Mouse (Mus musculus): ENCODE measurements around the gene Dstn.

The Dstn gene

DNA sequence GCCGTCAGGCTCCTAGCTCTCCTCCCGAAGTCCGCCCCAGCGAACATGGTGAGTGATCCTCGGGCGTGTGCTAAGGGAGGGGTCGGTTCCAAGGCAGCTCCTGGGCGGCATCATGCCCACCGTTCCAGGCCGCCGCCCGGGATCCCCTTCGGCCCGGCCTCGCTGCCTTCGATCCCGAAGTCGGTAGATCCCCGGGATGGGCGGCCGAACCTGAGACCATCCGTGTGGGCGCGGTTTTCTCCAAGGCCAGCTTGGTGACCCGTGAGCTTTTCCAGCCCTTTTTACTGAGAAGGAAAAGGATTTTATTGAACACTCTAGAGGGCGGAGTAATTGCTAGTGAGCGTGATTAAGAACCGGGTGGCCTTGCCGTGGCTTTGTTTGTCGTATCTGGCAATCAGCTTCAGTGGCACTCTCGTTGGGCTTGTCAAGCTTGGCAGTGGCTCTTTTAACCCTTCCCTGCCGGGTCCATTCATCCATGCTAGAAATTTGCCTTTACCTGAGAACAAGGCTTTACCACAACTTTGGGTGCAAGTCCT, 548 bp downstream of the Dstn start:
- no peak for DNase-seq (ENCODE audit: low spot score in 2 of 2)

DNA sequence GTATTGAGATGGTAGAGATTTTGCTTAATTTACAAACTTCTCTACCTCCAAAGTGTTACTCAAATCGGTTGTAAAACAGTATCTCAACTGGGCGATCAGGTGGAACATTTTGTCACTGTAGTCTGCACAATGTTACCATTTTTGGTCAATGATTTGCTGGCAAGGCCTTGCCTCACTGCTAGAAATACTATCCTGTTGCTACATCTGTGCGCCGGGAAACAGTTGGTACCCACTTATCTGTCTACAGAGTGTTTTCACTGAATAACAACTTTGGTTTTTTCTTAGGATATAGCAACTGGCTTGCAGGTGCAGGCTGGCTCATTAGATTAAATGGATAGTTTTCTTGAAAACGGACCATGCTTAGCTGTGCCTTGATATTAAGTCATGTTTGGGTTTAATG, 1.1 kb downstream of the Dstn start:
- peak in 1 of 2 experiments; percentile 39 for DNase-seq (ENCODE audit: low spot score in 2 of 2)

DNA sequence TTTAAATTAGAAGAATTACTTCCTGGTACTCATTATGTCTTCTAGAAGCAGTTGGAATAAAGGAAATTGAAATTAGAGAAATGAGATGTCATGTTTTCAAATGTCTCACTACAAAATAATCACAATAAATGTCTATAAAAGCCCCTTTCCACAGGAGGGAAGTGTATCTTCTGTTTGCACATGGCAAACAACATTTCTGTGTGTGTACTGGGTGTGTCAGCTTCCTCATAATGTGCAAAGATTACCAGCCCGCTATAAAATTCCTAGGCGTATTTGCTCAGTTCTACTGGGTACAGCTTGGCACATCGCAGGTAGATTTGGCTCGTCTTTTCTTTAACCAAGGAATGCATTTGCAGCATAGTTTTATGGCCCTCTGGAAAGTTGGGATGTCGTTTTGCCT, 2.5 kb downstream of the Dstn start:
- no peak for DNase-seq (ENCODE audit: low spot score in 2 of 2)

DNA sequence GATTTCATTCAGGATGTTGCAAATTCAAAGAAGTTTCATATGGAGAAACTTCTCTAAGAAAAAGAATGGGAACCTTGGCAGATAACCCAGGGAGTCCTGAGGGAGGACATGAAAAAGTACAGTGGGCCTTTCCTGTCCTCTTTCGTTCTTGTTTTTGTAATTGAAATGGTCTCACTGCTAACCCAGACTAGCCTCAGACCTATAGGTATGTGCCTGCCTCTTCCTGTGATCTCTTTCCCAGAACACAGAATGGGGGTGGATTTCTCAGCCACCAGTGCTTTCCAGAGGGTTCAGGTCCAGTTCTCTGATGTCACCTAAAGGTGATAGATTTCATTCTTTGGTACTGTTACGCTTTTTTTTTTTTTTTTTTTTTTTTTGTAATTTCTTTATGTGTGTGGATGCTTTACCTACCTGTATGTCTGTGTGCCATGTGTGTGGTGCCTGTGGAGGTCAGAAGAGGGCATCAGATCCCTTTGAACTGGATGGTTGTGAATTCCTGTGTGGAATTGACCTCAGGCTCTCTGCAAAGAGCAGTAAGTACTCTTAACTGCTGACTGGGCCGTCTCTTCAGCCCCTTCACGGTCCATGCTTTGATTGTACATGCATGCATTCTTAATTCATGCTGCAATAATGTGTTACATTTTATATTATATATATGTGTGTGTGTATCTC, 3.8 kb downstream of the Dstn start:
- no peak for DNase-seq (ENCODE audit: low spot score in 2 of 2)

DNA sequence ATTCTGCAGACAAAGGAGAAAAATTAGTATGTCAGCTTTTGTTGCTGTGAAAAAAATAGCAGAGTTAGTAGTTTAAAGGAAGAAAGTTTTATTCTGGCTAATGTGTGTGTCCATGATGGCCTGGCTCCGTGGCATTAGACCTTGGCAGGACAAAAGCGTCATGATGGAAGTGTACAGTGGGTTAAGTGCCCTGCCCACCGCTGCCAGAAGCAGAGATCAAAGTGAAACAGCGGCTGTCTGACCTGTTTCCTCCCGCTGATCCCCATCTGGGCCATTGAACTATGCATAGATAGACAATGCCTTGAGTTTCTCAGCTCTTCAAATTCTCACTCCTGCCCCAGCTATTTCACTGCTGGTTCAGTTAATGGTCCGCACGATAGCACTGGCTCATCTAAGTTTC, 9.0 kb downstream of the Dstn start:
- no peak for DNase-seq (ENCODE audit: low spot score in 2 of 2)

DNA sequence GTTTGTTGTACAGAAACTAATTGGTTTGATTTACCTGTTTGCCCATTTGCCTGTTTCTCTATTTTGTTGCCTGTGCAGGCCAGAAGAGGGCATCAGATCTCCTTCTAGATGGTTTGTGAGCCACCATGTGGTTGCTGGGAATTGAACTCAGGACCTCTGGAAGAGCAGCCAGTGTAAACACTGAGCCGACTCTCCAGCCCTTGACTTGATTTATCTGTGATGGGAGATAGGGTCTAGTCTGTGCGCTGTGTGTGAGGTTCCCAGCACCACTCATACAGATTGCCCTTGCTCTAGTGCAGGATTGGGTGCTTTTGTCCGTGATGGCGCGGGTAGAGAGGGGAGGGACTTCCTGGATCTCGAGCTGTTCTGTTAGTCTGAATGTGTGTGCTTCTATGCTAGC, 10.7 kb downstream of the Dstn start:
- no peak for DNase-seq (ENCODE audit: low spot score in 2 of 2)

DNA sequence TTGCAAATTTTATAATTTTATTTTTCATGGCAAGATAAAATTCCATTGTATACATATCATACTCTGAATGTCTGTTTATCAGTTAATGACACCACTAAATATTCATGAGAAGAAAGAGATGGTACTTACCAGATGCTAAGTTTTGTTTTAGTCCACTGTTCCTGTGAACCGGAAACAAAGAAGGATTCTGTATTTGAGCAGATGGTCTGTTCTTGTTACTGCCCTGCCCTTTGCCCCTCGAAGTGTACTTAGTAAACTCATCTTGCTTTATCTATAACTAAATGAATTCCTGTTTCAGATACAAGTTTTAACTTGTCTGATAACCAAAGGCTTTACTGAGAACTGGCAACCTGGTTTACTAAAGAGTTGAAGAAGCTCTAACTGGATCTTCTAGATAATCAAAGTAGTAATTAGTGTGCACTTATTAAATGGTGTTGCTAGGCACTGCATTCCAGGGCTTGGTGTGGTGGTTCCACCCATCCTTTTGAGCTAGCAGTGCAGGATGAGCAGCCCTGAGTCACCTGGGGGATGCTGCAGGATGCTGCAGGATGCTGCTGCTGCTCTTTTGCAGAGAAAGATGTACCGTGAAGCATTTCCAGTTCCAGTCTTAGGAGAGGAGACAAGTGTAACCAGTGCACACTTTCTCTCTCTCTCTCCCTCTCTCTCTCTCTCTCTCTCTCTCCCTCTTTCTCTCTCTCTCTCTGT, 14.6 kb downstream of the Dstn start:
- no peak for DNase-seq (ENCODE audit: low spot score in 2 of 2)

DNA sequence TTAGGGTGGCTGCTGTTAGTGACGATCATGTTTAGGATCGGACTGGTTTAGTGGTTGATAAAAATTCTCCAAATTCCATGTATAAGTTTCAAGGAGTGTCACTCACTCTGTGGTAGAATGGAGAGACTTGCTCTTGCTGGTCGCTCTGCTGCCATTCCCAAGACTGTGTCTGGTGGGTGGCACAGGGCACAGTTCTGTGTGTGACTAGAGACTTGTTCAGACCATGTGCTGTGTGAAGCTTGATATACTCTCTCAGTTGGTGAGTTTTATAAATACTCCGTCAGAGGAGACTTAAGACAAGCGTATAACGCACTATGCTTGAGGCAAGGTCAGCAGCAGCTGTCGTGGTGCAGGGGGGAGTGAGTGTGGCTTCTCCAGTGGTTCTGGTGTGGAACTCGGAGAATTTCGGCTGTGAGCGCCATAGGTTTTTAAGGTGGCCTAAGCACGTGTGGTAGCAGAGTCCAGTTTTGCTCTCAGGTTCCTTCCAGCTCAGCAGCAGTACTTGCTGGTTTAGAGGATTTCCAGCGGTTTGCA, 17.3 kb downstream of the Dstn start:
- DNase-seq (ENCODE audit: low spot score in 2 of 2): no peak

DNA sequence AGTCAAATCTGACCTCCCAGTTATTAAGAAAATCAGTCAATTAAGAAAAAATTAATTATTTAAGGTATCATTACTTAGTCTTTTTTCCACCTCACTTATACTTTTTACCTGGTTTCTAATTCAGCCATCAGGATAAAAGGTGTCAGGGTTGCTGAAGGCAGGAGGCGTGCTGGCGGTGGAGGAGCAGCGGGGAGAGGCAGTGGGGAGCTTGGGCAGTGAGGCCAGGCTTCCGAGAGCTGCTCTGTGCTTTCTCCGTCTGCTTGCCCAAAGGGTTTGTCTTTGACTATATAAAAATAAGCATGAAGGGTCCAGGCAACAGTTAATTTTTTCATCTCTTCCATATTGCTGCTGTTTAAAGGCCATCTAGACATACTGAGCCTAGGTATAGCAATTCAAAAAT, 18.4 kb downstream of the Dstn start:
- no peak for DNase-seq (ENCODE audit: low spot score in 2 of 2)

DNA sequence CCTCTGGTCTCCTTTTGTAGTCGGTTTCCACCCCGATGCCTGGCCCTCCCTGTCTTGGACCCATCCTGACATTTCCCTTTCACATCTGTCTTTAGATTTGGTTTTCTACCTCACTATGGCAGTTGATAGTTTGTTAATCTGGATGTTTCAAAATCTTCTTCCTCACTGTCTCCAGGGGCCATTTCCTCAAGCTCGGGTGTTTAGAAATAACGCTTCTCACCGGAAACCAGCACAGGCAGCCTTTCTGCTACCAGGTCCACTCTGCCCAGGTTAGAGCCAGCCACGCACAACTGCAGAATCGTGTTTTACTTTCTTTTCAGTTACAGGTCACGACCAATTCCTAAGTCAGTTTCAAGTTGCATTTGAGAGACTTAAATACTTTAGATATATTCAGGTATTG, 19.3 kb downstream of the Dstn start:
- DNase-seq (ENCODE audit: low spot score in 2 of 2): no peak

DNA sequence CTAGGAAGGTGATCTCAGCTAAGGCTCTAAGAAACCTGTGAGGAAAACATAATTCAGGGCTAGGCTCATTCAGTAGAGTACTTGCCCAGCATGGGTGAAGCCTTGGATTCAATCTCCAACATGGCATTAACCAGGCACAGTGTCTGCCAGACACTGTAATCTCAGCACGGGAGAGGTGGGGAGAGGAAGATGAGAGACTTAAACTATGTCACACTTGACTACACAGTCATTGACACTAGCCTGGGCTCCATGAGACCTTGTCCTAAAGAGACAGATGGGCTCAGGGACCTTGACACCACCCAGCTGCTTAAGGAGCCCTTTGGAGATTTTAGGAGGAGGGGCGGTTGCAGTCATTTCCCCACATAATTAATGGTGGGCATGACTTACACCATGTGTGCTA, 22.7 kb downstream of the Dstn start:
- no peak for DNase-seq (ENCODE audit: low spot score in 2 of 2)

DNA sequence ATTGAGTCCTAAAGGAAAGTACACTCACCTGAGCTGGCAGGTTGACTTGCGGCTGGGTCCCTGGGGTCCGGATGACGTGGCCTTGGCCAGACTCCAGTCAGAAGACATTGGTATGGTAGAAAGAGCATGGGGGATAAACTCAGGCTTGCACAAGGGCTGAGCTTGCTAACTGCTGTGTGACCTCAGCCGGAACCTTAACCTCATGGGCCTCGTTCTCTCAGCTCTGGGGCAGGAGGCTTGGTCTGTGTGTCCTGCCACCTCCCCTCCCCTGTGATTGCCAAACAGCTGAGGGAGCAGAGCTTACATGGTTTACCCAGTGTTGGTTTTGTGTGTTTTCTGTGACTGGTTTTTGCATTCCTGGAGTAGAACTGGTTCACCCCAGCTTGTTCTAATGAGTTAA, 25.3 kb downstream of the Dstn start:
- DNase-seq (ENCODE audit: low spot score in 2 of 2): no peak

DNA sequence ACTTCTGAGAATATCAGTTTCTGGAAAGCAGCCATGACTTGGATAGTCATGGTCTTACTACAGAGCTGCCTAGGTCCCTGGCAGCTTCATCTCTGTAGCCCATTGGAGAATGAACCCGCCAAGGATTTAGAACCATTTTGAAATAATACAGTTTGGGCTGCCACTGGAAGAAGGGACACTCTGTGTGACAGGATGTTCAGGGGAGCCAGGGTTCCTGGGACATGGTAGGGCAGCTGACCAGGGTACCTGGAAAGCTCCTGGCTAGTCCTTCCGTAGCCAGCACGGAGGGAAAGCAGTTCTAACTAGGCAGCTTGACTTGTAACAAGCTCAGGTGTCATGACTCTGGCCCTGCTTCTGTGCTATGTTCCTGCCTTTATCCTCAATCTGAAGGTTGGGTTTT, 29.7 kb downstream of the Dstn start:
- peak in 1 of 2 experiments; percentile 9 for DNase-seq (ENCODE audit: low spot score in 2 of 2)

DNA sequence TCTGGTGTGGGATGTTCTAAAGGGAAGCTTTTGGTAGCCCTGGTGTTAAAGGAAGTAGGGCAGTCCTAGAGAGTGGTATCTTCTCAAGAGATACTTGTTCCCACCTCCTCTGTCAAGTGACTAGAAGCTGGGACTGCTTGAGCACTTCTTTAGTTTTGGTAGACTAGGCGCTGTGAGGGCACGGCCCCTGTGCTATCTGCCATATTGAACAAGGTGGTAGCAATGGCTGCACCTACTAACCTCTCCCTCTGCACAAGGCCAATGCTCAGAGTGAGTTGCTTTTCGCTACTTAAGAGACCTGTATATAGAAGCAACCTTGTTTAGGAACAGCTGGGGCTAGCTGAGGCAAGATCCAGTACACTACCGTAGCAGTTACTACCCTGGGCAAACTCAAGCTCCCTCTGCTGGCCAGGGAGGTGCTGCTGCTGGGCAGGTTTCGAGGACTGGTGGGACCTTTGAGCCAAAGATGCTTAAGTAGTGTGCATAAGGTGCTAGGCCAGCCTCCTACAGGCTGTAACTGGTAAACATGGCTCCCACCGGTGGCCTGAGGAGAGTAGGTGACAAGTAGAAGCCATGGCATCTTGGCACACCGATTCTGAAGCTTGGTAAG, 30.5 kb downstream of the Dstn start:
- DNase-seq (ENCODE audit: low spot score in 2 of 2): peak in 1 of 2 experiments; percentile 50

DNA sequence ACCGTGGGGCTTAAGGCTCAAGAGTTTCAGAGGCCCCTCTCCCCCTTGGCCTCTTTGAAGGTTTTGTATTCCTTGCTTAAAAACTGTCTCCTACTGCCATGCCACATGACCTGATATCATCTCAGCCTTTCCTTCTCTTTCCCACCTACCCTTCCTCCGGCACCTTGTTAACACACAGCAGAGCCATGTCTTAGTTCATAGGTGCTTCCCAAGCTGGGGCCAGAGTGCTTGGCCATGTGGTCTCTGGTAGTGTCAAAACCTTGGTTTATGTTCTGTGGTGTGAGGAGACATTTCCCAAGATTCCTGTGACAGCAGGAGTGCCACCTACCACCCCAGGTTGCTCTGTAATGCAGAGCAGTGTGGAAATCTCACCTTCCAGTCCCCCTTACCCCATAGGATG, 31.3 kb downstream of the Dstn start:
- peak in 1 of 2 experiments; percentile 7 for DNase-seq (ENCODE audit: low spot score in 2 of 2)

DNA sequence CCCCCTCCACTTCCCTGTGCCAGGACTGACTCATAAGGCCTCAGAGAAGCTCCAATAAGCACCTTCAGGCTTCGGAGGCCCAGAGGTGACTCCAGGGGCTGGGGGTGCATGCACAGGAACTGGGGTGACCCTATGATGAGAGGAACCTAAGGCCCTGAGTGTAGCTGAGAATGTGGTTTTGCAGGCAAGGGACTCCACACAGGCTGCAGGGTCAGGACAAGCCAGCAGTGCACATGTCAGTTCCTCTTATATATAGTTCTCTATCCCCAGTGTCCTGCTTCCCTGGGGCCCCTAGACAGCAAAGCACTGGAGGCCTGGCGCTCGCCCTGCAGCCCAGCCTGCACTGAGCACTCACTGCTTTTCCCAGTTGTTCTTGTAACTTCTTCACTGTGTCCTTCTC, 32.9 kb downstream of the Dstn start:
- DNase-seq (ENCODE audit: low spot score in 2 of 2): peak in 1 of 2 experiments; percentile 10

DNA sequence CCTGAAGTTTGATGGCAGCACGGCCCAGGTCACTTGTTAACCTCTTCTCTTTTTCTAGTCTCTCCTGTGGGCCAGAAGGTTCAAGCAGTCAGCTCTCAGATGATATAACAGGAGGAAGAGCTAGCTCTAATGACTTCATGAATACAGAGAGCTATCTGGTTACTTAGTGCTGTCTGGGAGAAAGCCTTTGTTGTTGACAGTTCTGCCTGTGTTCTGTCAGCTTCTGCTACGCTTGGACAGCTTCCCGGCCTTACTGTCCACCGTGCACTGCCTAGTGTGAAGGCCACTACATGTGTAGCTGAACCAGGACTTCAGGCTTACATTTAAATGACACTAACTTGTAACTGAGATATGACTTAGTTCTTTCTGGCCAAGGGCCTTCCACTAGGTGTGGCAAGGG, 33.3 kb downstream of the Dstn start:
- DNase-seq (ENCODE audit: low spot score in 2 of 2): no peak

DNA sequence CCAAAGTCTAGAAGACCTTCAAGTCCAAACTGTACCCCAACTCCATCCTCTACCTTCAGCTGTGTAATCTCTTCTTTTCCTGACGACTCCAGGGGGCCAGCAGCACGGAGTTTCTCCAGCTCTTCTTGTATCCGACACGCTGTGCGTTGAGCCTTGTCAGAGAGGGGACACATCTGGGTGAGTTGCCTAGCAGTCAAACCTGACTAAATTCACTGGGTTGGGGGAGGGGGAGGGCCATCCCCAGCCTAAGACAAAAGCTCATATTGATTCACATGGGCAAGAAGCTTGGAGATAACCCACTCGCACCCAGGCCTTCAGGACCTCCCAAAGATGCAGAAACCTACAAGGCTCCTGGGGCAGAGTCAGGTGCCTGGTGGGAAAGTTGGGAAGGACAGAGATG, 34.1 kb downstream of the Dstn start:
- no peak for DNase-seq (ENCODE audit: low spot score in 2 of 2)

DNA sequence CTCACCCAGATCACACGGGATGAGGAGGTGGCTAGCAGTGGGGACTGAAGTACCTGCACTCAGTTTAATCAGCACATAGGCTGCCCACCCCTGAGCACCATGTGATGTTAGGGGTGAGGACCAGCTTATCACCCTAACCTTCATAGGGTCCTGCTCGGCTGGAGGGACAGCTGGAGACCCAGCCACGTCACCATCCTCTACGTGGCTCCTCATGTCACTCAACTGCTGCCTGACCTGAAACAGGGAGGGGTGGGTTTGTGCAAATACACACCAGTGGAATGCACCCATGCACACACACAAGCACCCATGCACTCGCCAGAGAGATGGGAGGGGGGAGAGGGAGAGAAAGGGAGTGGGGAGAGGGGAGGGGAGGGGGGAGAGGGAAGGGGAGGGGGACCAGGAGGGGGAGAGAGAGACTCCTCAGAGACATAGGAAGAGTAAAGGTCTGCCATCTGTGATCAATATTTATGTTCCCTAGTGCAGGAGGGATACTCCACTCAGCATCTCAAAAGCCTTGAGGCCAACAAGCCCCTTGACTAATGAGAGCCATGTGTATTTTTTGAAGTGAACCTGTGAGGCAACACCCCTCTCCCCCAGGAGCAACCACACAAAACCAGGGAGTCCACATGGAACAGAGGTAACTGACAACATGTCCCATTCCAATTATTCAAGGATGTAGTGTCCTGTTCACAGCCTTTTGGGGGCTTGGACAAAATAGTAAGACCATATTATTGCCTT, 35.3 kb downstream of the Dstn start:
- no peak for DNase-seq (ENCODE audit: low spot score in 2 of 2)

DNA sequence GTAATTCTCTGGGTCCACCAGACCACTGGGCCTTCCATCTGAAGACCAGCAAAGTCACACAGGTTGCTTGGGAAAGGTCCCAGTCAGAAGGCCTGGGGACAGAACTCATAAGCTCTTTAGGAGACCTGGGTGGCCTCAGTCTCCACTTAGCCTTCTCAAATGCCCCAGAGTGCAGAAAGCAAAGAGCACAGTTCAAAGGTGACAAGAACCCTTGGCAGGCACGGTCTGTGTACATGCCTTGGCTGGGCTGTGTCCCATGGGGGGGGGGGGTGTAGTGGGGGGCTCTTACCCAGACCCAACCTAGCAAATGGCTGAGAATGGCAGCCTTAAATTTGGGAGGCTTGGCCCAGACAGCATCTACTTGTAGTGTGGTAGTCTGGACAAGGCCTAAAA, 35.9 kb downstream of the Dstn start:
- DNase-seq (ENCODE audit: low spot score in 2 of 2): no peak

DNA sequence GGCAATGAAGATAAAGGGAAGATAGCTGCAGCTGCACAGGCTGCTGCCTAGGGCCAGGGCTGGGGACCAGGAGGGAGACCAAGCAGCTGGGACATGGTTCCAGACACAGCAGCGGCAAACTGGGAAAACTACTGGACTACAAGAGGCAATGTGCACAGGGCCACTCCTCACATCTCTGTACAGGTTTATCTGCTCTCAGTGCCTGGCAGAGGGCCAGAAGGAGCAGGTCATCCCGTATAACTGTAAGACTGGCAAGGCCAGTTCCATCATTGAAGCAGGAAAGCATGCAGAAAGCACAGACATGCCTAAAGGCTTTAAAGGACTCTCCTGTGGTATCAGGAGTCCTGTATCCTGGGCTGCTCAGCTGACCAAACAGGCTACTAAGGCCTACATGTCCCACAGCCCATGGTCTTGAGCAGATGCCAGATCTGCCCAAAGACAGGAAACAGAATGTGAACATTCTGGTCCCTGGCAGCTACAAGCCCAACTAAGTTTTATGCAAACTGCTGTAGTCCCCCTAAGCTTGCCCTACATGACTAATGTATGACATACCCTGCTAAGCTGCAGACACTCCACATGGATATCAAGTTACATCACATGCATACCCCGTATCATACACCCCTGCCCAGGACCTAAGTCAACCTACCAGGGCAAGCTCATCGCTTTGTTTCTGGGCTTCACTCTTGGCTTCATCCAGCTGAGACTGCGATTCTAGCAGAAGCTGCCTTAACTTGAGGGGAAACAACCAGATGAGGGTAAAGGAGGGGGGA, 36.6 kb downstream of the Dstn start:
- no peak for DNase-seq (ENCODE audit: low spot score in 2 of 2)

All from spleen, postnatal 10 days (tissue).